Mouse (Mus musculus): ENCODE measurements around the gene Gp5. TPM values are rescaled to one million over a fixed set of nuclear protein-coding genes. Genes with fewer than 3 reads are reported as not detected.

Gp5 gene
- total and polyA plus RNA-seq, 2 experiments, result 0.20 to 0.28 TPM

DNA sequence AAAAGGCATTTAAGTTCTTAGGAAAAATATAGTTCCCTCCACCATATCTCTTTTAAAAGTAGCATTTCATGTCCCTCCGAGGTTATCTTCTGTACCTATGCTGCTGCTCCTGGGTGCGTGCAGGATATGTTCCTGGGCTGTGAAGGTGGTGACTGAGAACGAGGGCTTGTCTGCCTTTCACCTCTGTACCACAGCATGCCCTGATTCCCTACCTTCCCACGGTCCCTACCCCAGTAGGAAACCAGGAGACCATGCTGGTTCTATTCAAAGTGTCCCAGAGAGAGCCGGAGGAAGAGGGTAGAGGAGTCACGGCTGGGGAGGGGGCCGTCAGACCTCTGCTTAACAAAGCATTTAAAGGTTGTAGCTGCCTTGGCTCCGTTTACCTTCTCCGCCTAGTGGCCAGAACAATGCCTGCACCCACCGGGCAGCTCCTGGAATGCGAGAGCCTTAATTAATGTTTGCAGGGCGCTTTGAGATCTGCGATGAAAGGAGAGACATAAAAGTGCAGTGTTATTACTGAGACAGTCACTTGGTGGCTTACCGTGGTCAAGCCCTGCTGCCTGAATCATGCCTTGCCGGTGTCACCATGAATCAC, 26.7 kb downstream of the Gp5 start:
- no peaks in the 10 kb centered on the region for H3K36me3 ChIP-seq (ENCODE audit: control insufficient read depth, insufficient read depth, low read length)
- H3K4me3 ChIP-seq (ENCODE audit: insufficient read depth, low read depth, low read length), result no peak overlapping the region
- H3K27ac ChIP-seq (replicated peaks; ENCODE audit: insufficient read depth, low read depth, low read length), result no peak overlapping the region
- 2% methylated on average over 15 of the region's 15 CpGs for WGBS
- peaks cover 7% of the 10 kb centered on the region for H3K27me3 ChIP-seq (ENCODE audit: control insufficient read depth, insufficient read depth, low read length)
- DNase-seq (ENCODE audit: extremely low read depth, low read depth, low spot score), result peak; percentile 41
- H3K79me2 ChIP-seq (ENCODE audit: control insufficient read depth, insufficient read depth, low read length), result no peaks in the 10 kb centered on the region
- TF ChIP-seq POLR2A (IDR thresholded peaks at IDR 0.05; ENCODE audit: extremely low read depth, insufficient read depth, low read length) (no peak), CTCF (IDR thresholded peaks at IDR 0.05; ENCODE audit: low read depth, low read length) (peak; percentile 85)
- peaks cover 3% of the 10 kb centered on the region for H3K4me1 ChIP-seq (ENCODE audit: control insufficient read depth, insufficient read depth, low read length)
- H3K9ac ChIP-seq (ENCODE audit: low read depth, low read length), result peak overlapping the region; percentile 66; the same call in 1 of the 2 replicates

DNA sequence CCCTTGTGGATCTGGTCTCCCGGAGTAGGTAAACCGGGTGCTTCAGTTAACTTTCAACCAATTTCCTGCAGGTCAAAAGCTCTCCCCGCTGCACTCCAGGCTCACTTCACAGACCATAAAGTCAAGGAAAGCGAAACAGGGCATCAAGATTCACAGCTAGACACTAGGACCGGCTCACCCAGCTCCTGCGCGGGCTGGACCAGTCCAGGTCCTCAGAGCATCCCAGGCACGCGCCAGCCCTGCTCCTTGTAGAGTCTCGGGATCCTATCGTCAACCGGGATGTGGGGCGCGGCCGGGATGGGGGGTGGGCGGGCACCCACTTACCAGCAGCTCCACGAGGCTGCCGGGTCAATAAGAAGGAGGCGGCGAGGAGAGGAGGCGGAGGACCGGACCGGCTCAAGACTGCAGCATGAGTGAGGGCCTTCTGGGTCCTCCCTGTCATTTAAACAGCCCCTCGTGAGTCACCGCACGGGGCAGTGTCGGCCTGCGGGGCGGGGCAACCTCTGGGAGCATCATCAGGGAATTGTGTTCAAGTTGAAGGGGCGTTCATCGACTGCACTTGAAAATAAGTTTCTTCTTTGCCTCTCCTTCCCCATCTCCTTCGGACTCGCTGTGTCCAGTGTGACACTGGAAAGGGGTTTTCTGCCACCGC, 27.6 kb downstream of the Gp5 start, which contains the start of gene Lrrc15:
Lrrc15 (minus strand) TSS at position 413 of the 652 bp plus-strand sequence.
- Histone ChIP-seq H3K36me3 (ENCODE audit: control insufficient read depth, insufficient read depth, low read length) (no peaks in the 10 kb centered on the region), H3K27me3 (ENCODE audit: control insufficient read depth, insufficient read depth, low read length) (peaks cover 7% of the 10 kb centered on the region), H3K27ac (replicated peaks; ENCODE audit: insufficient read depth, low read depth, low read length) (no peak within 1 kb of the TSS), H3K9ac (ENCODE audit: low read depth, low read length) (peak within 1 kb of the TSS; percentile 66; the same call in 1 of the 2 replicates), H3K4me3 (ENCODE audit: insufficient read depth, low read depth, low read length) (peak within 1 kb of the TSS; percentile 11; the same call in 1 of the 2 replicates), H3K4me1 (ENCODE audit: control insufficient read depth, insufficient read depth, low read length) (peaks cover 3% of the 10 kb centered on the region), H3K79me2 (ENCODE audit: control insufficient read depth, insufficient read depth, low read length) (no peaks in the 10 kb centered on the region)
- no peak for DNase-seq (ENCODE audit: extremely low read depth, low read depth, low spot score)
- TF ChIP-seq CTCF (IDR thresholded peaks at IDR 0.05; ENCODE audit: low read depth, low read length) (0 out of 2 replicates have a peak, but pooled peaks have one; percentile 15), POLR2A (IDR thresholded peaks at IDR 0.05; ENCODE audit: extremely low read depth, insufficient read depth, low read length) (no peak)
- WGBS, result 12% methylated on average over 34 of the region's 34 CpGs

DNA sequence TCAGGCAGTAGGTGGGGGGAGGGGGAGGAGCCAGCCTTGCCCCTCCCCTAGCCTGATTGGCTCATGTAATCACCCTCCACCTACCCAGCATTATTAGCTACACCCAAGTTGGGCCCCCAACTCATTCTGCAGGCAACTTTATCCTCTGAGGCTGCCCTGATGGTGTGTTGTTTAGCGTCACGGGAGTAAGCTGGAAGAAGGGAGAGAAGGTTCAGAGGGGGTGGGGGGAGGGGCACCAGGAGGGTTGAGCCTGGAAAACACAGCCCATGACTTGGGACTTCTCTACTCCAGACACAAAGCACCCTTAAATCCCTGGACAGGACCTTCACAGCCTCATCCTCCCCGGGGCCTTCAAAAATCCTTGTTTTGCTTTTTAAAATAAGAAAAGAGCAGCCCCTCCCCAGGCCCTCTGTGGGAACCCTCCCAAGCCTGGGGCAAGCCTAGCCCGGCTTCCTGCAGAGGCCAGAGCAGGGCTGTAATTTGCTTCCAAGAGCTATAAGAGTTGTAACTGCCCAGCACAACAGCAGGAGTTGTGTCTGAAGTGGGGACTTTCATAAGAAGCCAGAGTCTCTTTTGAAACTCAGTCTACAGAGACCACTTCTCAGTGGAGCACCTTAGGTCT, 29.8 kb downstream of the Gp5 start:
- H3K27ac ChIP-seq (replicated peaks; ENCODE audit: insufficient read depth, low read depth, low read length), result no peak overlapping the region
- no peak overlapping the region for H3K9ac ChIP-seq (ENCODE audit: low read depth, low read length)
- no peaks in the 10 kb centered on the region for H3K36me3 ChIP-seq (ENCODE audit: control insufficient read depth, insufficient read depth, low read length)
- no peaks in the 10 kb centered on the region for H3K79me2 ChIP-seq (ENCODE audit: control insufficient read depth, insufficient read depth, low read length)
- no peak for DNase-seq (ENCODE audit: extremely low read depth, low read depth, low spot score)
- H3K27me3 ChIP-seq (ENCODE audit: control insufficient read depth, insufficient read depth, low read length), result peaks cover 7% of the 10 kb centered on the region
- H3K4me1 ChIP-seq (ENCODE audit: control insufficient read depth, insufficient read depth, low read length), result peaks cover 3% of the 10 kb centered on the region
- H3K4me3 ChIP-seq (ENCODE audit: insufficient read depth, low read depth, low read length), result no peak overlapping the region
- 57% methylated on average over 4 of the region's 4 CpGs for WGBS
- no peak for TF ChIP-seq CTCF (IDR thresholded peaks at IDR 0.05; ENCODE audit: low read depth, low read length)
- no peak for TF ChIP-seq POLR2A (IDR thresholded peaks at IDR 0.05; ENCODE audit: extremely low read depth, insufficient read depth, low read length)

DNA sequence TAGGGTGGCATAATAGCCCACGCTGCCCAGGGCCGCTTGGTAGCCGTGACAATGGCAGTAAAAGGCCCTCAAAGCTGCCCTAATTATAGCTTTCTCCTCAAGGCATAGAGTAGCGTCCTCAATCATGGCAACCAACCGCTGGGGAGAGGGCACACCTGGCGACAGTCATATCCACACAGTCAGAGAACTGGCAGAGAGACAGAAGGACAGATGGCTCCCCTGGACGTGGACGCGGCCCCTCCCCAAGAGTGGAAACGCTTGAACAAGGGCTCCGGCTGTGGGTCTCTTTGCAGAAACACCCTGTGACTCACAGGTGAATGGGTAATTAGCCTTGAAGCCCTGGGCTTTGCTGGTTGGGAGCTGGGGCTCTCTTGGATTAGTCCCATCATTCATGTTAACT, 32.2 kb downstream of the Gp5 start:
- H3K79me2 ChIP-seq (ENCODE audit: control insufficient read depth, insufficient read depth, low read length), result no peaks in the 10 kb centered on the region
- peaks cover 7% of the 10 kb centered on the region for H3K27me3 ChIP-seq (ENCODE audit: control insufficient read depth, insufficient read depth, low read length)
- WGBS, result 94% methylated on average over 11 of the region's 11 CpGs
- TF ChIP-seq CTCF (IDR thresholded peaks at IDR 0.05; ENCODE audit: low read depth, low read length), result no peak
- no peak for TF ChIP-seq POLR2A (IDR thresholded peaks at IDR 0.05; ENCODE audit: extremely low read depth, insufficient read depth, low read length)
- no peaks in the 10 kb centered on the region; the same call in 1 of the 2 replicates for H3K4me1 ChIP-seq (ENCODE audit: control insufficient read depth, insufficient read depth, low read length)
- H3K27ac ChIP-seq (replicated peaks; ENCODE audit: insufficient read depth, low read depth, low read length), result no peak overlapping the region
- H3K4me3 ChIP-seq (ENCODE audit: insufficient read depth, low read depth, low read length), result no peak overlapping the region
- no peak for DNase-seq (ENCODE audit: extremely low read depth, low read depth, low spot score)
- H3K9ac ChIP-seq (ENCODE audit: low read depth, low read length), result no peak overlapping the region
- no peaks in the 10 kb centered on the region for H3K36me3 ChIP-seq (ENCODE audit: control insufficient read depth, insufficient read depth, low read length)

DNA sequence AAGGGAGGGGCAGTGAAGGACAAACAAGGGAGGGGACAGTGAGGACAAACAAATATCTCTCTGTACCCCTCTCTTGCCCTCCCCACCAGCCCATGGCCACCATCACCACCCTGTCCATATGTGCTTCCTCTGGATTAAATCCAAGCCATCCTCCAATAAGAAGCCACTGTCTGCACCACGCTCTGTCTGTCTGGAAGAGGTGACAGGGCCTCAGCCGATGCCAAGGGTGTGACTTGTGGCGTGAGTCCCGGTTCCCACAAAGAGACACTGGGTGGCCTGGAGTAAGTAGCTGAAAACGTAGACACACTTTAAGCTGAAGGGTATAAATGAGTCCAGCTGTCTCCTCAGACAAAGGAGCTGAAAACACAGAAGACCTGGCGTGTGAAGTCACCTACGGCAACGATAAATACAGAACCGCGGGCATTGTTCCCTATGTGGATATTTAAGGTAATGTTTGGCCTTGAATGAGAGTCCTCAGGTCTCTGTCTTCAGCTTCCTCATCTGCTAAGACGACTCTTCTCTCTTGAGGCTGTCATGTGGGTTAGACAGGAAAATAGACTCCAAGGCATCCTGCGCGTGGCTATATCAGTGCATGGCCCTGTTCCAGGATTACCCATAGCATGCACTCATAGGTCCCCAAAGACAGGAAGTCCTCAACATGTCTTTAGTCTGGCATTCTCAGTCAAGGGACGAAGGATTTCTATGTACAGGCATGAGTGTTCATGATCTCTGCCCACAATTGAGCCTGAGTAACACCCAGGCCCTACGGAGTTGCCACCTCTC, 34.8 kb downstream of the Gp5 start:
- DNase-seq (ENCODE audit: extremely low read depth, low read depth, low spot score), result no peak
- Histone ChIP-seq H3K27ac (replicated peaks; ENCODE audit: insufficient read depth, low read depth, low read length) (no peak overlapping the region), H3K4me1 (ENCODE audit: control insufficient read depth, insufficient read depth, low read length) (no peaks in the 10 kb centered on the region), H3K79me2 (ENCODE audit: control insufficient read depth, insufficient read depth, low read length) (no peaks in the 10 kb centered on the region), H3K4me3 (ENCODE audit: insufficient read depth, low read depth, low read length) (no peak overlapping the region), H3K27me3 (ENCODE audit: control insufficient read depth, insufficient read depth, low read length) (no peaks in the 10 kb centered on the region), H3K36me3 (ENCODE audit: control insufficient read depth, insufficient read depth, low read length) (no peaks in the 10 kb centered on the region), H3K9ac (ENCODE audit: low read depth, low read length) (no peak overlapping the region)
- TF ChIP-seq CTCF (IDR thresholded peaks at IDR 0.05; ENCODE audit: low read depth, low read length), result no peak
- no peak for TF ChIP-seq POLR2A (IDR thresholded peaks at IDR 0.05; ENCODE audit: extremely low read depth, insufficient read depth, low read length)
- 83% methylated on average over 15 of the region's 15 CpGs for WGBS
